Mouse (Mus musculus): ENCODE results near the gene Zfp114. TPM values are rescaled to one million over a fixed set of nuclear protein-coding genes. Genes with fewer than 3 reads are reported as not detected.

Zfp114 gene
- polyA plus RNA-seq, 1 experiment from 2014 or later, result 5.0 TPM

DNA sequence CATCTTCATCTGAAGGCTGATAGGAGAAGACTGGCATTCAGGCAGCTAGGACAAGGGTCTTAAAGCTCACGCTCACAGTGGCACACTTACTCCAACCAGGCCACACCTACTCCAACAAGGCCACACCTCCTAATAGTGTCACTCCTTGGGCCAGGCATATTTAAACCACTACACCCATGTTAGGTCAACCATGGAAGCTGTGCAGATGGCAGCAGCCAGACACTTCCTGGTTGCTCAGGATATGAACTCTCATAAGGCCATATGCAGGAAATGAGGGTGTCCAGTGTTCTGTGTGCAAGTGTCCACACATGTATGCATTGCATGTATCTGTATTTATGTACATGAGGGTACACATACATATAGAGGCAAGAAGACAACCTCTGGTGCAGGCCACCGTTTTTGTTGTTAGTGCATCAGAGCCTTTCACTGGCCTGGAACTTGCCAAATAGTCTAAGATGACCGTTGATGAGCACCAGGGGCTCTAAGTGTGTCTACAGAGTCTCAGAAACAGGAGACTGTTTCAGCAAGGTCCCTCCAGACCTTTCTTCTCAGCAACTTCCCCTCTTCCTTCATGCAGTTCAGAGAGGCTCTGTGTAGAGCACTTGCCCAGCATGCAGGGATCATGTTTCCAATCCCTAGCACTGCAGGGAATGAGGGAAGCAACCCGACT is 14.2 kb downstream of the Zfp114 start:
- Histone ChIP-seq H3K9ac (ENCODE audit: low read length) (no peak overlapping the region), H3K4me1 (replicated peaks; ENCODE audit: control insufficient read depth, insufficient read depth, low read length) (no peaks in the 10 kb centered on the region), H3K27me3 (replicated peaks; ENCODE audit: control insufficient read depth, insufficient read depth, low read length) (no peaks in the 10 kb centered on the region), H3K9me3 (ENCODE audit: control insufficient read depth, low read length) (0 out of 2 replicates have a peak, but pooled peaks cover under 1% of the 10 kb centered on the region), H3K4me3 (ENCODE audit: low read depth, low read length) (no peak overlapping the region), H3K4me2 (ENCODE audit: low read length) (no peak overlapping the region), H3K36me3 (ENCODE audit: control insufficient read depth, insufficient read depth, low read length) (peaks cover under 1% of the 10 kb centered on the region; the same call in 1 of the 2 replicates), H3K27ac (ENCODE audit: low read depth) (no peak overlapping the region)
- WGBS, result 78% methylated on average over 4 of the region's 4 CpGs
- ATAC-seq (replicated peaks; ENCODE audit: low FRiP score, low TSS enrichment, low read depth), result no peak
- DNase-seq (ENCODE audit: low spot score), result no peak

- no peak for ATAC-seq (replicated peaks; ENCODE audit: low FRiP score, low TSS enrichment, low read depth)
- Histone ChIP-seq H3K36me3 (ENCODE audit: control insufficient read depth, insufficient read depth, low read length) (peaks cover 6% of the 10 kb centered on the region), H3K9ac (ENCODE audit: low read length) (no peak overlapping the region), H3K9me3 (ENCODE audit: control insufficient read depth, low read length) (0 out of 2 replicates have a peak, but pooled peaks cover 5% of the 10 kb centered on the region), H3K27me3 (replicated peaks; ENCODE audit: control insufficient read depth, insufficient read depth, low read length) (no peaks in the 10 kb centered on the region), H3K4me3 (ENCODE audit: low read depth, low read length) (no peak overlapping the region), H3K27ac (ENCODE audit: low read depth) (no peak overlapping the region), H3K4me1 (replicated peaks; ENCODE audit: control insufficient read depth, insufficient read depth, low read length) (no peaks in the 10 kb centered on the region), H3K4me2 (ENCODE audit: low read length) (no peak overlapping the region)
- 74% methylated on average over 5 of the region's 5 CpGs for WGBS
- DNase-seq (ENCODE audit: low spot score), result no peak
These were observed 14.7 kb downstream of the Zfp114 start for GRCm38 (mm10) chr7:24189571-24189944.

DNA sequence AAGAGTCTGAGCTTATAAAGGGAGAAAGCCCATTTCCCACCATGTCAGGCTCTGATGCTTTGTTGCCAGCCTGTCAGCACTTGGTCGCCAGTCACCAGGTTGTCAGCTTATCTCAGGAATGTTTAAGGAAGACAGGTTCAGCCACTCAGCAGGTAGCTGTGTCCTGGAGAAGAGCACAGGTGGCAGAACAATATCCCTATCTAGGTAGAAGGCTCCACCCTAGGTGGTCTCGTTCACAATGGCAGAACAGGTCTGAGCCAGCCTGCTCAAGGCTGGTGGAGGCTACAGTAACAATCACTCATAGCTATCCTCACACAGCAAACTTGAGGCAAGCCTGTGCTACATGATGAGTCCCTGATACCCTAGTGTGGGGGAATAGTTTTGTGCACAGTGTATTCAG is 16.5 kb downstream of the Zfp114 start:
- WGBS, result 73% methylated on average over 2 of the region's 2 CpGs
- no peak for DNase-seq (ENCODE audit: low spot score)
- H3K4me1 ChIP-seq (replicated peaks; ENCODE audit: control insufficient read depth, insufficient read depth, low read length), result no peaks in the 10 kb centered on the region
- H3K36me3 ChIP-seq (ENCODE audit: control insufficient read depth, insufficient read depth, low read length), result peaks cover 12% of the 10 kb centered on the region
- no peak overlapping the region for H3K4me2 ChIP-seq (ENCODE audit: low read length)
- peaks cover 9% of the 10 kb centered on the region; the same call in 1 of the 2 replicates for H3K9me3 ChIP-seq (ENCODE audit: control insufficient read depth, low read length)
- H3K27me3 ChIP-seq (replicated peaks; ENCODE audit: control insufficient read depth, insufficient read depth, low read length), result no peaks in the 10 kb centered on the region
- no peak overlapping the region for H3K27ac ChIP-seq (ENCODE audit: low read depth)
- ATAC-seq (replicated peaks; ENCODE audit: low FRiP score, low TSS enrichment, low read depth), result no peak
- no peak overlapping the region for H3K9ac ChIP-seq (ENCODE audit: low read length)
- H3K4me3 ChIP-seq (ENCODE audit: low read depth, low read length), result no peak overlapping the region

GRCm38 (mm10) chr7:24193157-24193556 is 18.3 kb downstream of the Zfp114 start:
- no peak overlapping the region for H3K4me3 ChIP-seq (ENCODE audit: low read depth, low read length)
- no peak overlapping the region for H3K27ac ChIP-seq (ENCODE audit: low read depth)
- 47% methylated on average over 3 of the region's 3 CpGs for WGBS
- no peaks in the 10 kb centered on the region for H3K27me3 ChIP-seq (replicated peaks; ENCODE audit: control insufficient read depth, insufficient read depth, low read length)
- no peaks in the 10 kb centered on the region for H3K4me1 ChIP-seq (replicated peaks; ENCODE audit: control insufficient read depth, insufficient read depth, low read length)
- peaks cover 11% of the 10 kb centered on the region for H3K9me3 ChIP-seq (ENCODE audit: control insufficient read depth, low read length)
- ATAC-seq (replicated peaks; ENCODE audit: low FRiP score, low TSS enrichment, low read depth) (peak; percentile 72), DNase-seq (ENCODE audit: low spot score) (no peak)
- no peak overlapping the region for H3K4me2 ChIP-seq (ENCODE audit: low read length)
- no peak overlapping the region for H3K9ac ChIP-seq (ENCODE audit: low read length)
- H3K36me3 ChIP-seq (ENCODE audit: control insufficient read depth, insufficient read depth, low read length), result peaks cover 23% of the 10 kb centered on the region

- ATAC-seq (replicated peaks; ENCODE audit: low FRiP score, low TSS enrichment, low read depth) (no peak), DNase-seq (ENCODE audit: low spot score) (no peak)
- WGBS, result 97% methylated on average over 4 of the region's 4 CpGs
- Histone ChIP-seq H3K4me1 (replicated peaks; ENCODE audit: control insufficient read depth, insufficient read depth, low read length) (no peaks in the 10 kb centered on the region), H3K4me2 (ENCODE audit: low read length) (no peak overlapping the region), H3K36me3 (ENCODE audit: control insufficient read depth, insufficient read depth, low read length) (peaks cover 58% of the 10 kb centered on the region), H3K27ac (ENCODE audit: low read depth) (no peak overlapping the region), H3K27me3 (replicated peaks; ENCODE audit: control insufficient read depth, insufficient read depth, low read length) (no peaks in the 10 kb centered on the region), H3K4me3 (ENCODE audit: low read depth, low read length) (no peak overlapping the region), H3K9ac (ENCODE audit: low read length) (no peak overlapping the region), H3K9me3 (ENCODE audit: control insufficient read depth, low read length) (peaks cover 17% of the 10 kb centered on the region)
These were observed 22.1 kb downstream of the Zfp114 start for GRCm38 (mm10) chr7:24196961-24197360.

- DNase-seq (ENCODE audit: low spot score), result peak; percentile 87
- WGBS, result 12% methylated on average over 24 of the region's 24 CpGs
- peak overlapping the region; percentile 91 for H3K9ac ChIP-seq (ENCODE audit: low read length)
- H3K27me3 ChIP-seq (replicated peaks; ENCODE audit: control insufficient read depth, insufficient read depth, low read length), result no peaks in the 10 kb centered on the region
- peak overlapping the region; percentile 77 for H3K4me2 ChIP-seq (ENCODE audit: low read length)
- peaks cover 4% of the 10 kb centered on the region; the same call in 1 of the 2 replicates for H3K4me1 ChIP-seq (replicated peaks; ENCODE audit: control insufficient read depth, insufficient read depth, low read length)
- peak overlapping the region; percentile 69; the same call in 1 of the 2 replicates for H3K27ac ChIP-seq (ENCODE audit: low read depth)
- peaks cover 26% of the 10 kb centered on the region for H3K36me3 ChIP-seq (ENCODE audit: control insufficient read depth, insufficient read depth, low read length)
- peak; percentile 91 for ATAC-seq (replicated peaks; ENCODE audit: low FRiP score, low TSS enrichment, low read depth)
- no peaks in the 10 kb centered on the region for H3K9me3 ChIP-seq (ENCODE audit: control insufficient read depth, low read length)
- H3K4me3 ChIP-seq (ENCODE audit: low read depth, low read length), result peak overlapping the region; percentile 69
These were observed 32.8 kb downstream of the Zfp114 start for GRCm38 (mm10) chr7:24207488-24208261.

DNA sequence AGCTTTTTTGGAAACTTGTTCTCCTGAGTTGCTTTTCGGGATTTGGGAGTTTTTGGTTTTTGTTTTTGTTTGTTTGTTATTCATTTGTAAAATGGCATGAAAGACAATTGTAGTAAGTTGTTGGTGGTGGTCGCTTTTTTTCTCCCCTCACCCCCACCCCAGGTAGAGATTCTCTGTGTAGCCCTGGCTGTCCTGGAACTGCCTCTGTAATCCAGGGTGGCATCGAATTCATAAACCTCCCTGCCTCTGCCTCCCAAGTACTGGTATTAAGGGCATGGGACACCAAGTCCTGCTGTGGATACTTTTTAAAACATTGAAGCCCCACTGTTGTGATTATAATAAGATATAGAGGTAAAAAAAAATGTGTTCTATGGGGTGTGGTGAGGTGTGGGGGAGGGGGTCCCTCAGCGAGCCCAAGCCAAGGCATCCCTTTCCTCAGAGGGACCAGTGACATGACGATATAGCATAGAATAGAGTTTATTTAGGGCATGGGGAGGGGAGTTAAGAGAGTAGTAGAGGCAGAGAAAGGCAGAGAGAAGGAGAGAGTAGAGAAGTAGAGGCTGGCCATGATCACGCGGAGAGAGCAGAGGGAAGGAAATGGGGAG is 33.5 kb downstream of the Zfp114 start:
- Histone ChIP-seq H3K27ac (ENCODE audit: low read depth) (no peak overlapping the region), H3K36me3 (ENCODE audit: control insufficient read depth, insufficient read depth, low read length) (peaks cover 22% of the 10 kb centered on the region), H3K9me3 (ENCODE audit: control insufficient read depth, low read length) (no peaks in the 10 kb centered on the region), H3K27me3 (replicated peaks; ENCODE audit: control insufficient read depth, insufficient read depth, low read length) (no peaks in the 10 kb centered on the region), H3K9ac (ENCODE audit: low read length) (no peak overlapping the region; the same call in 1 of the 2 replicates), H3K4me2 (ENCODE audit: low read length) (peak overlapping the region; percentile 77), H3K4me1 (replicated peaks; ENCODE audit: control insufficient read depth, insufficient read depth, low read length) (peaks cover 4% of the 10 kb centered on the region; the same call in 1 of the 2 replicates), H3K4me3 (ENCODE audit: low read depth, low read length) (peak overlapping the region; percentile 69)
- DNase-seq (ENCODE audit: low spot score) (no peak), ATAC-seq (replicated peaks; ENCODE audit: low FRiP score, low TSS enrichment, low read depth) (peak; percentile 62; the same call in 1 of the 2 replicates)
- 65% methylated on average over 7 of the region's 7 CpGs for WGBS

GRCm38 (mm10) chr7:24210296-24210695 is 35.4 kb downstream of the Zfp114 start:
- Histone ChIP-seq H3K27ac (ENCODE audit: low read depth) (no peak overlapping the region), H3K4me3 (ENCODE audit: low read depth, low read length) (no peak overlapping the region), H3K36me3 (ENCODE audit: control insufficient read depth, insufficient read depth, low read length) (peaks cover 6% of the 10 kb centered on the region; the same call in 1 of the 2 replicates), H3K4me1 (replicated peaks; ENCODE audit: control insufficient read depth, insufficient read depth, low read length) (peaks cover 4% of the 10 kb centered on the region; the same call in 1 of the 2 replicates), H3K9ac (ENCODE audit: low read length) (no peak overlapping the region), H3K27me3 (replicated peaks; ENCODE audit: control insufficient read depth, insufficient read depth, low read length) (no peaks in the 10 kb centered on the region), H3K9me3 (ENCODE audit: control insufficient read depth, low read length) (no peaks in the 10 kb centered on the region), H3K4me2 (ENCODE audit: low read length) (no peak overlapping the region)
- no peak for DNase-seq (ENCODE audit: low spot score)
- WGBS, result 71% methylated on average over 2 of the region's 2 CpGs
- ATAC-seq (replicated peaks; ENCODE audit: low FRiP score, low TSS enrichment, low read depth), result no peak

All from intestine, embryonic 14.5 days (tissue).